Mouse (Mus musculus) T-helper 2 cell (primary cell): Measurements from ENCODE around the gene Nr2f6.

Experiments
- in situ Hi-C: fragments of 300-600 bp; cut with MboI, MseI; formaldehyde crosslinking; loops from one replicate; pipeline ENCODE4 v1.15.1; 2025; ENCODE audit warnings: high pct_unique_total_duplicates

Nr2f6 gene

GRCm38 (mm10) chr8:71391696-71392095 lies 9.9 kb upstream of the Nr2f6 start:
- in situ Hi-C loops, result no loop called here

- in situ Hi-C loops, result no loop called here
Observed at GRCm38 (mm10) chr8:71388267-71388666, 6.5 kb upstream of the Nr2f6 start.

DNA sequence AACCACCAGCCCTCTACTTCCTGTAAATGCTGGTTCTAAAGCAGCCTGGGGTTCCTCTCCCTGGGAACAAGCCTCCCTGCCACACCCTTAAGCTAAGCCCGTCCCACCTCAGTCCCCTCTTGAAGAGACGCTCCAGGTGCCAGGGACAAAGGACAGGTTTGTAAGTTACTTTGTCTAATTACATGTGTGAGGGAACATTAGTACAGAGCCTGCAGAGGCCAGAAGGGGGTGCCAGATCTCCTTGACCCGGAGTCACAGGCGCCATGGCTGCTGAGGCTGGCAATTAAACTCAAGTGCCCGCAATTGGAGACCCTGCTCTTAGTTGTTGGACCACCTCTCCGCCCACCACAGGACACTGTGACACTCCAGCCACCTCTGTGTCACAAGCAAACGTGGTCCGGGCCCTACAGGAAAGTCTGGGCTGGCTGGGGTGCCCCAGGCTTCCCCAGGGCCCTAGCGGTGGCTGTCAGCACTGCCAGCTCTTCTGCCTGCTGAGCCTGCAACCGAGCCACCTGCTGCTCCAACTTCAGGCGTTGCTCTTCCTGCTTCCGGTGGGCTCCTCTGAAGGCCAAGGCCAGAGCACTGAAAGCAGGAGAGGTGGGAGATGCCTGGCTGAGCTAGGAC lies 3.6 kb upstream of the Nr2f6 start:
- in situ Hi-C loops, result no loop called here

DNA sequence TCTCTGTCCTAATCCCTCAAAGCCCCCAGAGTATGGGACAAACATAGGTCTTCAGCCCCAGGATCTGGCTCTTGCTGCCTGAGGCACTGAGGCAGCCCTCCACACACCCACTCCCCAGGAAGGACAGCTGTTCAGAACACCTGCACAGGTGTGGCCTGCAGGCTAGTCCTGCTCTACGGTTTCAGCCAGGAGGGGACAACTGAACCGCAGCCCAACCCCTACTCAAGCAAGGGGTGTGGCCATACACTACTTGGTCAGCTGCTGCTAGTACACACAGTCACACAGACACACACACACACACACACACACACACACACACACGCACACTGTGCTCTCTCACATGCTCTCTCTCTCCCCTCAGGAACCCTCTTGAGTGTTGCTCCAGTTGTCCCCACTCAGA lies 2.1 kb upstream of the Nr2f6 start:
- in situ Hi-C loops, result no loop called here

DNA sequence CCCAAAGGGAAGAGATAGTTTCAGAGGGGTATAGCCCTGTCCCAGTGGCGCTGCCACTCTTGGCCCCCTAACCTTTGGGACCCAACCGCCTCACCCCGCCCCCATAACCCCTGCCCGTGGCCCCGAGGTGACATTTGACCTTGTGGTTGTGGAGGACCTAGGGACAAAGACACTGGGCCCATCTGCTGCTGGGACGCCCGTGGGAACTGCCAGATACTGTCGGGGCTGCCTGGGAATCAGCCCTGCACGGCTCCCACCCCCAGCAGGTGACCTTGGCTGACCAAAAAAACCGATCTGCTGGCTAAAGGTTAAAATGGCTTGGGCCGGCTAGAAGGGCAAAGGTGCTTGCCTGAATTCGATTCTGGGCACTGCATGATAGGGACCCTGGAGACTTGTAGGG lies 1.6 kb upstream of the Nr2f6 start:
- in situ Hi-C loops, result no loop called here

GRCm38 (mm10) chr8:71381971-71382961 lies 506 bp upstream of the Nr2f6 start:
- in situ Hi-C loops, result no loop called here

DNA sequence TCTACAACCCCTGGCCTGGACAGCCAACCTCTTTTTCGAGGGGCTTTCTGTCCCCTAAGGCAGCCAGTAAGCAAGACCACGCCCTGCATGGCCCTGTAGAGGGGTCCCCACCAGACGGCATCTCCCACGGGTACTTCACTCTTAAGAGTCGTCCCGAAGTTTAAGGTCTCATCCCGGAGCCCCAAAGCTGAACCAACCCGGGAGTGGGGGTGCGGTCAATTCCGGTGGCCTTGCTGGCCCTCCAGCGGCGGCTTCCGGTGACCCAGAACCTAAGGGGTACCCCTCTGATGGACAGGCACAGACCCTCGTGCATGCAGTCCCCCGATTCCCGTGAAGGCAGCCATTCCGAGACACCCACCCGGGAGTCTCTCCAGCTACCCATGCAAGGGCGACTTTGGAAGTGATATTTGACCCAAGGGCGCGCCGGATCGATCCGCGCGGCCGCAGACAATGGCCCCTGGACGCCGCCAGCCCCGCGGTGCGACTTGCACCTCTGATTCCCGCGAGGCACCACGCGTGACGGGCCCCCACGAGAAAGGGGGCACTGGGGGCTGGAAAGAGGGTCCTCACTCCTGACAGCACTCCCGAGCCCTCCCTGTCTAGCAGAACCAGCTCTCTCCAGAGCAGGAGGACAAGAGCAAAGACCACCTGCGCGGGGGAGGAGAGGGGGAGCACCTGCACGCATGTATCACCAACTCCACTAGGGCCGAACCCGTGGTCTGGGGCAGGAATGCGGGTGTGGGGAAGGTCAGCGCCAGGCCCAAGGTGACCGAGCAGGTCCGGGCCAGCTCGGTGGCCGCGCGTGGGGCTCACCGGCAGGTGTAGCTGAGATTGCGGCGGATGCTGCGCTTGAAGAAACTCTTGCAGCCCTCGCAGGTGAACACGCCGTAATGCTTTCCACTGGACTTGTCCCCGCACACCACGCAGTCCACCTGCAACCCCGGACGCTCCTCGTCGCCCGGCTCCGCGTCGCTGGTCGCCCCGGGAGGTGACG lies 1.3 kb downstream of the Nr2f6 start:
- in situ Hi-C loops, result no loop called here

GRCm38 (mm10) chr8:71379512-71380075 lies 2.2 kb downstream of the Nr2f6 start:
- in situ Hi-C loops, result no loop called here

DNA sequence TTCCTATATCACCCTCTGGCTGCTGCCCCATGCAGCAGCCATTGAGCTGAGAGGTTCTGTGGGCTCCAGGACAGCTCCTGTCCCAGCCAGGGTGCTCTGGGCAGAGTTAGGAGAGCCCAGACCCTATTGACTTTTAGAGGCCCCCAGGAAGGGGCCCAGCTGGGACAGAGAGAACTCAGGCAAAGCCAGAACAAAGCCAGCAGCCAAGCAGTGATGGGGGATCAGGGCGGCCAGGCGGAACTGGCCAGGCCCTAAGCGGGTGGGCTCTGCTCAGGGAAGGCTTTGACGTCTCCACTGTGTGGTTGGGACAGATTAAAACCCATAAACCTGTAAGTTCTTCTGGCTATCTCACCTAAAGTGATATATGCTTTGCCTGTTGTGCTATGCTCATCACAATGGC lies 2.8 kb downstream of the Nr2f6 start:
- in situ Hi-C loops, result no loop called here

- in situ Hi-C loops, result no loop called here
Observed at GRCm38 (mm10) chr8:71376423-71377030, 5.2 kb downstream of the Nr2f6 start.

- in situ Hi-C loops, result no loop called here
Observed at GRCm38 (mm10) chr8:71375581-71376422, 6.0 kb downstream of the Nr2f6 start.

DNA sequence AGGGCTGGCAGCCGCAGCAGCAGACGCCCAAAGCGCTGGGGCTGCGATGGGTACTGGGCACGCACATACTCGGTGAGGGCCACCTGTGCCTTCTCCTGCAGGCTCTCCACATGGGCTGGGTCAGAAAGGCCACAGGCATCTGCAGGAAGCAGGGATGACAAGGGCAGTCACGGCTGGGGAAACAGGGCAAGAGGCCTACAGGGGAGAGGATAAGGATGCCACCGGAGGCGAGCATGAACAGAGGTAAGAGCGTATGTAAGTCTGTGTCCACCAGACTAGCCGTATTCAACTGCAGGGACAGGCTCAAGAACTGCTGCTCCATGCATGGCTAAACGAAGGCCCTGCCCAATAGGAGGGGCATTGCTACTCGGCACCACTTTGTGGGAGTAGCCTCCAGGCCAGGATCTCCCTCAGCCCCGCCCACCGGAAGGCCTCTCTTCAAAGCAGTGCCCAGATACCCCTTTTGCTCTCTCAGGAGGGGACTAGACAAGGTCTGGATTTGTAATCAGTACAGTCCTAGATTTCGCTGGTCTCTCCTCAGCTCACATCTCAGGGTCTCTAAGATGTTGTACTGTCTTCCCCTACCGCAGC lies 7.0 kb downstream of the Nr2f6 start:
- in situ Hi-C loops, result loop anchor here (5.0 kb wide), 2 partner anchors 88 to 477 kb away; partner anchors contain the start of genes Abhd8, Mrpl34 and Rpl18a

DNA sequence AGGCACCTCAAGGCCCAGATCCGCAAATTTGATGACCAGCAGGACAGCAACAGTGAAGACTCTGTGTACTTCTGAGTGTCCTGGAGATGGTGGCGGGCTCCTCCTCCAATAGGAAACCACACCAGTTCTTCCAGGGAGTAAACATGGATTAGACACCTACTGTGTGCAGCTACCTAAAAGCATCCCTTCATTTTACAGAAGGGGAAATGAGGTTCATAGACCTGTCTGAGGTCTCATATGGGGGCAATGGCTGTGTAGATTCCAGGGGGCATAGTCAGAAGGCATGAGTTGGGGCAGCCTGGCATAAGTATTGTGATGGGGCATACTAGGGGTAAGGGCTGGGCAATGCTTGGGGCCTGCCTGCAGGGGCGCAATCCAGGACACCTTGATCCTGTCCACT lies 8.8 kb downstream of the Nr2f6 start:
- in situ Hi-C loops, result loop anchor here (5.0 kb wide), 2 partner anchors 89 to 476 kb away; partner anchors contain the start of genes Abhd8, Mrpl34 and Rpl18a

DNA sequence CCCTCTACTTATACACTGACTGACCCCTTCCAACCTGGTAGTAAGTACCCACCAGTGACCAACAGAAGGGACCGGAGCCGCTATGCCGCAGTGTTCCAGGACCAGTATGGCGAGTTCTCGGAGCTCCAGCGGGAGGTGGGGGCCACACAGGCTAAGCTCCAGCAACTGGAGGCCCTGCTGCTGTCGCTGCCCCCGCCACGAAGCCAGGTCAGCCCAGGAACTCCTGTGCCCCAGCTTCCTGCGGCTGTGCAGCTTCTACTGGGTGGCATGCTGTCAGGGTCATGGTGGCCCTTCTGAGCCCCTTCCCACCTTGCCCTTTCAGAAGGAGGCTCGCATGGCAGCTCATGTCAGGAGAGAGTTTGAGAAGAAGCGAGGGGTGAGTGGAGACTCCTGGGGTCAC lies 9.3 kb downstream of the Nr2f6 start:
- in situ Hi-C loops, result loop anchor here (5.0 kb wide), 2 partner anchors 90 to 475 kb away; partner anchors contain the start of genes Abhd8, Mrpl34 and Rpl18a

GRCm38 (mm10) chr8:71371236-71371848 lies 10.4 kb downstream of the Nr2f6 start, which contains the start of gene Ocel1:
Gene Ocel1, plus strand, starts transcription at chr8:71371298.
- in situ Hi-C loops, result loop anchor here (5.0 kb wide), 2 partner anchors 91 to 474 kb away; partner anchors contain the start of genes Abhd8, Mrpl34 and Rpl18a

DNA sequence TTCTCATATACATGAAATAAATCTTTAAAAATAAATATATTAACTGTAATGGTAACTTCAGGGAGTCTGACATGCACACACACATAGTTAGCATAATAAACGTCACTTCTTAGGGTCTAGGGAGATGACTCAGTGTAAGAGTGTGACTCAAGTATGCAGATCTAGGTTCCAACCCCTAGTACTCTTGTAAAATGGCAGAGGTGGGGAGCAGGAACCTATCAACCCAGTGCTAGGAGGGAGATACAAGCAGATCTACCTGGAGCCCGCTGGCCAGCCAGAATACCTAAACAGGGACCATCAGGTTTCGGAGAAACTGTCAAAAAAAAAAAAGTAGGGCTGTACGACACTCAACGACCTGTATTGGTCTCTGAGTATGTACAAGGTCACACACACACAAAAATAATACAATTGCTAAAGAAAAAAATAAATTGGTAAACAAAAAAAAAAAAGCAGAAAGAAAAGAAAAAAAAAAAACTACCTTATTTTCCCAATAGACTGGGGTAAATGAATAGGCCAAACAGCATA lies 11.0 kb downstream of the Nr2f6 start:
- in situ Hi-C loops, result loop anchor here (5.0 kb wide), 2 partner anchors 92 to 473 kb away; partner anchors contain the start of genes Abhd8, Mrpl34 and Rpl18a

DNA sequence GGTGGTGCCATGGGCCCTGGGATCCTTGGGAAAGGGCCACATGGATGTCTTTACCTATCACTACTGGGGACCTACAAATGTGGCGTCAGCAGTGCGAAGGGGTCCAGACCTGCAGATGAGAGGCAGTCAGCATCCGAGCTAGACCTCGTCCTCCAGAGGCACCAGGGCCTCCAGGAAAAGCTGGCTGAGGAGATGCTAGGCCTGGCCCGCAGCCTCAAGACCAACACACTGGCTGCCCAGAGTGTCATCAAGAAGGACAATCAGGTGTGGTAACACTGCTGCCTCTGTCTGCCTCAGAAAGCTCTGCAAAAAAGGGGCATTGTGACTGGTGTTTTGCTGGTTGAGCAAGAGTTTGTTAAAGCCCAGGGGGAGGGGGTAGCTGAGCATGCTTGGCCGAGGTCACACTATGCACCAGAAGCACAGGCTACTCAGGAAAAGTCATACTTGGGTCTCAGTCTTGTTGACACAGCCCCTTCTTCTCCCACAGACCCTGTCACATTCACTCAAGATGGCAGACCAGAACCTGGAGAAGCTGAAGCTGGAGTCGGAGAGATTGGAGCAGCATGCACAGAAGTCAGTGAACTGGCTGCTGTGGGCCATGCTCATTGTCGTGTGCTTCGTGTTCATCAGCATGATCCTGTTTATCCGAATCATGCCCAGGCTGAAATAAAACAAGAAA lies 12.6 kb downstream of the Nr2f6 start:
- in situ Hi-C loops, result no loop called here

GRCm38 (mm10) chr8:71368366-71368765 lies 13.4 kb downstream of the Nr2f6 start:
- in situ Hi-C loops, result no loop called here
